Mouse (Mus musculus) gastrocnemius, adult 18-20 months (tissue): ENCODE results near the gene Lysmd1. TPM values are rescaled to one million over a fixed set of nuclear protein-coding genes. Genes with fewer than 3 reads are reported as not detected.
"Not testable (repeated sequence)": the region's sequence is repeated elsewhere in the genome, so short reads cannot be mapped to it uniquely, and the experiment has no call there.

Source experiments
- DNase-seq: peaks from one replicate; pipeline ENCODE4 v3.0.0; 2021; ENCODE audit warnings: low spot score
- long read RNA-seq, 2 experiments: library from polyadenylated mRNA; stranded (forward); transcript quantifications; one replicate each; pipeline ENCODE4 v2.0.0; 2021
- total RNA-seq, 2 experiments: library from RNA; stranded (reverse); gene quantifications; 2 replicates each; pipeline ENCODE4 v1.2.3; 2021

Gene Lysmd1
- total RNA-seq = 1 to 10 TPM; 6.3 to 6.6 TPM
- long read RNA-seq, experiment 1, transcript Lysmd1-201 (3 exons, 2,394 nt) = major isoform, 9 of 9 reads
- long read RNA-seq, experiment 1, partial matches to known transcripts = 0 of 9 reads
- long read RNA-seq, experiment 1, other reads (novel, unspliced or antisense) = 0 of 9 reads
- long read RNA-seq, experiment 2, transcript Lysmd1-201 (3 exons, 2,394 nt) = major isoform, 8 of 11 reads
- long read RNA-seq, experiment 2, partial matches to known transcripts = 0 of 11 reads
- long read RNA-seq, experiment 2, other reads (novel, unspliced or antisense) = 3 of 11 reads

- DNase-seq = peak; percentile 93
Measured at GRCm38 (mm10) chr3:95133680-95134101, at the start of gene Lysmd1, which contains the start of gene Scnm1. Lysmd1 (plus strand) TSS chr3:95134088. Scnm1 (minus strand) TSS chr3:95134011.

- no peak for DNase-seq
Measured at GRCm38 (mm10) chr3:95088071-95088470, 45.8 kb upstream of the Lysmd1 start.

- DNase-seq = no peak
Measured at GRCm38 (mm10) chr3:95100854-95101253, 33.0 kb upstream of the Lysmd1 start.

GRCm38 (mm10) chr3:95105121-95105520 lies 28.8 kb upstream of the Lysmd1 start:
- DNase-seq = no peak

GRCm38 (mm10) chr3:95105586-95106337 lies 28.1 kb upstream of the Lysmd1 start:
- no peak for DNase-seq

- DNase-seq = peak; percentile 97
Measured at GRCm38 (mm10) chr3:95106338-95107117, 27.4 kb upstream of the Lysmd1 start, which contains the start of gene Pip5k1a. Pip5k1a (minus strand) TSS chr3:95106930.

GRCm38 (mm10) chr3:95107308-95107707 lies 26.6 kb upstream of the Lysmd1 start:
- DNase-seq = not testable (repeated sequence)

GRCm38 (mm10) chr3:95107898-95108297 lies 26.0 kb upstream of the Lysmd1 start:
- DNase-seq = no peak

- DNase-seq = peak; percentile 91
Measured at GRCm38 (mm10) chr3:95110911-95111726, 22.8 kb upstream of the Lysmd1 start, which contains the start of gene Vps72. Vps72 (plus strand) TSS chr3:95111022.

- no peak for DNase-seq
Measured at GRCm38 (mm10) chr3:95112760-95113159, 21.1 kb upstream of the Lysmd1 start.

GRCm38 (mm10) chr3:95117751-95118150 lies 16.1 kb upstream of the Lysmd1 start:
- DNase-seq = no peak

GRCm38 (mm10) chr3:95121580-95121979 lies 12.3 kb upstream of the Lysmd1 start:
- DNase-seq = no peak

- peak; percentile 83 for DNase-seq
Measured at GRCm38 (mm10) chr3:95124246-95124645, 9.6 kb upstream of the Lysmd1 start, which contains the start of gene Tmod4. Tmod4 (plus strand) TSS chr3:95124476.

GRCm38 (mm10) chr3:95124972-95125371 lies 8.9 kb upstream of the Lysmd1 start:
- peak; percentile 81 for DNase-seq

- DNase-seq = peak; percentile 89
Measured at GRCm38 (mm10) chr3:95129226-95129651, 4.6 kb upstream of the Lysmd1 start.

- DNase-seq = peak; percentile 71
Measured at GRCm38 (mm10) chr3:95130081-95130480, 3.8 kb upstream of the Lysmd1 start.

GRCm38 (mm10) chr3:95132389-95132788 lies 1.5 kb upstream of the Lysmd1 start:
- not testable (repeated sequence) for DNase-seq

- DNase-seq = no peak
Measured at GRCm38 (mm10) chr3:95133176-95133575, 712 bp upstream of the Lysmd1 start.

- not testable (repeated sequence) for DNase-seq
Measured at GRCm38 (mm10) chr3:95134133-95134532, 245 bp downstream of the Lysmd1 start.

- peak; percentile 58 for DNase-seq
Measured at GRCm38 (mm10) chr3:95135023-95135422, 1.1 kb downstream of the Lysmd1 start.
